Mouse (Mus musculus) frontal cortex, postnatal 14 days (tissue): ENCODE measurements around the gene Kctd6.
"Not testable (repeated sequence)": the region's sequence is repeated elsewhere in the genome, so short reads cannot be mapped to it uniquely, and the experiment has no call there.

Experiments used
- DNase-seq, 2 experiments: peaks; one replicate each; pipeline ENCODE4 v3.0.0; 2022; ENCODE audit warnings: low spot score in 2 of 2

Kctd6 gene

GRCm38 (mm10) chr14:8250141-8250871 lies 36.4 kb downstream of the Kctd6 start:
- no peak for DNase-seq

- no peak for DNase-seq
Measured at GRCm38 (mm10) chr14:8251330-8251885, 37.5 kb downstream of the Kctd6 start.

GRCm38 (mm10) chr14:8255076-8255729 lies 41.3 kb downstream of the Kctd6 start:
- DNase-seq: peak; percentile 28 to 59

- DNase-seq: no peak
Measured at GRCm38 (mm10) chr14:8256072-8256471, 42.1 kb downstream of the Kctd6 start.

GRCm38 (mm10) chr14:8256881-8257280 lies 42.9 kb downstream of the Kctd6 start:
- DNase-seq: no peak

- DNase-seq: no peak
Measured at GRCm38 (mm10) chr14:8257521-8258334, 43.8 kb downstream of the Kctd6 start.

GRCm38 (mm10) chr14:8258335-8258627 lies 44.3 kb downstream of the Kctd6 start:
- DNase-seq: no peak

- DNase-seq: no peak
Measured at GRCm38 (mm10) chr14:8258752-8259151, 44.8 kb downstream of the Kctd6 start.

GRCm38 (mm10) chr14:8259166-8259565 lies 45.2 kb downstream of the Kctd6 start, which contains the start of gene Acox2:
TSS of gene Acox2 (minus strand) at chr14:8259353.
- no peak for DNase-seq

GRCm38 (mm10) chr14:8260214-8260613 lies 46.3 kb downstream of the Kctd6 start:
- no peak for DNase-seq

- no peak for DNase-seq
Measured at GRCm38 (mm10) chr14:8262242-8262641, 48.3 kb downstream of the Kctd6 start.

- no peak for DNase-seq
Measured at GRCm38 (mm10) chr14:8264378-8264777, 50.4 kb downstream of the Kctd6 start.

- DNase-seq: not testable (repeated sequence)
Measured at GRCm38 (mm10) chr14:8271281-8271680, 57.3 kb downstream of the Kctd6 start.
